Mouse (Mus musculus) ZHBTc4 (cell line): ENCODE measurements at regions not wholly inside any gene's neighbourhood (a gene's known extent, or its start where the extent isn't known, plus 50 kb on each side); places are given as distances from the start of the nearest gene placed in this dataset.
A peak's percentile ranks its signal among the peaks of the same experiment; 100 is the strongest.

Experiments used
- DNase-seq: peaks from one replicate; pipeline ENCODE4 v3.0.0-alpha.2; 2011; ENCODE audit warnings: low read depth, low spot score

DNA sequence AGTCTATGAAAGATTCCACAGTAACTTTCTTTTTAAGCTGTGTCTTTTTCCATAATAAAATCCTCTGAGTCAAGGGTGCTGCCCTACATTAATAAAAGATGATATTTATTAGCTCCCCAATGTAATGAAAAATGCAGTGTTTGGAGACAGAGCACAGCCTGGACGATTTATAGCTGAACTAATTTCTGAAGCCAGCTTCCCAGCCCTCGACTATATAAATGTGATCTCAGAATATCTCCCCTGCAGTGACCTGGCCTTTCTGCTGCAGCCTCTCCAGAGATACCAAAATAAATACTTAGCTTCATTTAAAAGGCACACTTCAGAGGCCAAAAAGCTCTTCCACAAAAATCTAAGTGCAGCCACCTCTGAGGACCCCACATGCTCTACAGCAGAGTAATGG lies 534.7 kb downstream of the Zfp619 start:
- no peak for DNase-seq

DNA sequence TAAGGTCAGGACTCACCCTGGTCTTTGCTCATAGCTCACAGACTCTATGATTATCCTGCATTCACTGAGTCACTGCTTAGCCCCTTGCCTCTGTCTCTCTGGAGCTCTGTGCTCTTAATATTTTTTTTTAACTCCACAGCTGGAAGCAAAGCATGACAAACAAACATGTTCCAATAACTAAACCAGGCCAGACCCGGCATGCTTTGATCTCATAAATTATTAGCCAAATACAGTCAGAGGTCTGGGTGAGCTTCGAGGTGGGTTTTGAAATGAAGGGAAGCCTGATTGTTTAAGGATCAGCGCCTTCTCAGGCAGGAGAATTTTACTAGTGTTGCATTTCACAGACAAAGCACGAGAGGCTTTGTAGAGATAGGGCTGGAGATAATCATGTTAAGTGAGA lies 541.3 kb downstream of the Zfp619 start:
- DNase-seq: no peak

DNA sequence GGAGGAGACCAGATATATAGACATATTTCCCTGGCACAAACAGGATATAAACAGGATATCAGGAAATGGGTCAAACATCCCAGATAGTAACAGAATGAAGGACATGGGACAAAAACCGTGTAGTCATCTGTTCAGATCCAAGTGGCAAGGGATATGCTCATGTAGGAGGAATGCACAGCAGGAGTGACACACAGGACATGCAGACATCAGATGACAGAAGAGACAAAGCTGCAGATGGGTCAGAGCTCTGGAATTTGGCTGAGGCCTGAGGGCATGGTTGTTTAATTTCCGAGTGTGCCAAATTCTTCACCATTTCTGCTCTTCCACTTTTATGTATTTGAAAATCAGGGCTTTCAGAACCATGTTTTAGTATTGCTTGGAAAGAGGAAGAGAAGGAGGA lies 547.1 kb downstream of the Zfp619 start:
- DNase-seq: no peak

DNA sequence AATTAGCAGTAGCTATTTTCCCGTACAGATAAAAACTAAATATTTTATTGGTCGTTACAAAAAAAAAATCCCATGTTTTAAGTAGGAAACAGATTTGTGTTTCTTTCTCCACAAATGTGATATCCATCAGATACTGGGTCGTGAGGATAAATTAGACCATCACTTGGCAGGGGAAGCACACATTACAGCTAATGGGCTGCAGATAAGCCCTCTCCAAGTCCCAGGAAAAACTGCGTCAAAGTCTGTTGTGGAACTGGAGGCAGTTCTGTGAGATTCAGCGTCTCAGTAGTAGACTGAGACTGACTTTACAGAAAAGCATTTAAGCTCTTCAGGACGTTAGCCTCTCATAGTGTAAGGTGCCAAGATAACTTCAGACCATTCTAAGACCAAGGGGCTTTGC lies 548.0 kb downstream of the Zfp619 start:
- DNase-seq: no peak

DNA sequence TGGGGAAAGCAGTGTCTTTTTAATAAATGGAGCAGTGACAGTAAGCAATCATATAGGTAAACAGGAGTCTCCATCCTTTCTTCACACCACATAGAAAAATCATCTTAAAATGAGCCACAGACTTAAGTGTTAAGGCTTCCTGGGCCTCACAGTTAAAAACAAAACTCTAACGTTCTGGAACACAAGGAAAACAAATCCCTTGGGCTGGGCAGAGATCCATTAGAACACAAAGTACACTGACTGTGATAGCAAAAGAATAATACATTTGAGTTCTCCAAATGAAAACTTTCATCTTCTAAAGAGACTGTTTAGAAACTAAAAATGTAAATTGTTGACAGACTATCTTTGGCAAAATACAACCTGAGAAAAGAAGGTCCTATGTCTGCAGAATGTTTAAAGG lies 549.8 kb downstream of the Zfp619 start:
- no peak for DNase-seq

DNA sequence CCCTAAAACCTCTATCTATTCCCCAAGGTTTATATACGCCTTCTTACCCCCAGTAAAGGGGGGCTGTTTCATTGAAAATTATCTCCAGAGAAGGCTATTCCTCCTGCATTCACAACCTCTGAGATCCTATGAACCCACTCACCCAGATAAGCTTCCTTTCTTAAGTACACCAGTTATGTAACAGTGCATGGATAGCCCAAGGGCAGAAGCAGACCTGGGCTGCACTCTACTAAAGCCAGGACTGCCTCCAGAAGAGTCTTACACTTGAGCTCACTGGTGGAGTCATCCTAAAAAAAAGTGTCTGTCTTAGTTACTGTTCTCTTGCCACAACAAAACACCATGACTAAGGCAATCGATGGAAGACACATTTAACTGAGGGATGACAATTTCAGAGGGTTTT lies 553.7 kb downstream of the Zfp619 start:
- DNase-seq: no peak

DNA sequence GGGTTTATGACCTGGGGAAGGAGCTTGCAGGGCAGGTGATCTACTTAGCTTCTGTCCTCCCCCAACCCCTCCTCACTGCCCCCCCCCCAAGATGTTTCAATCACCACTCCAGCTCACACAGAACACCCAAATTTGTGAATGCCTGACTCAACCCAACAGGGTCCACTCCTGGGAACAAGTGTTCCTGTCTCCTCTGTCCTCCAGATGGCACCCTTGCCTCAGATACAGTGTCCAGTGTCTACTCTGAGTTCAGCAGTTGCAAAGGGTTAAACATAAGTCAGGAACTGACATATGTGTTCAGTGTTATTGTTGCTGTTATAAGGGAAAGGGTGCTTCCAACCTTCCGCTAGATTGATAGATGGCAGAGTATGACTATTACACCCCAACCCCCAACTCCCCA lies 554.9 kb downstream of the Zfp619 start:
- DNase-seq: no peak

DNA sequence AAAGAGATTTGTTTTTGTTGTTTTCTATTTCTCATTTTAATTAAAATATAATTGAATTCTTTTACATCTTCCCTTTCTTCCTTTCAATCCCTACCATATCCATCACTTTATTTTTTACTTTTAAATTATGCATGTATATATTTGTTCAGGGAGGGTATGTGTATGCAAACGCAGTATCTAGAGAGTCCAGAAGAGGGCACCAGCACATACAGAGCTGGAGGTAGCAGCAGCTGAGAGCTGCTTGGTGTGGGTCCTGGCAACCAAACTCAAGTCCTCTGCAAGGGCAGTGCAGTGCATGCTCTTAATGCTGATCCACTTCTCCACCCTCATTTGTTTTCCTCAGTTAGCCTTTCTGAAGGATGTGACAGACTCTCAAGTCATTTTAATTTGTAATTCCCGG lies 568.7 kb downstream of the Zfp619 start:
- DNase-seq: peak; percentile 45

DNA sequence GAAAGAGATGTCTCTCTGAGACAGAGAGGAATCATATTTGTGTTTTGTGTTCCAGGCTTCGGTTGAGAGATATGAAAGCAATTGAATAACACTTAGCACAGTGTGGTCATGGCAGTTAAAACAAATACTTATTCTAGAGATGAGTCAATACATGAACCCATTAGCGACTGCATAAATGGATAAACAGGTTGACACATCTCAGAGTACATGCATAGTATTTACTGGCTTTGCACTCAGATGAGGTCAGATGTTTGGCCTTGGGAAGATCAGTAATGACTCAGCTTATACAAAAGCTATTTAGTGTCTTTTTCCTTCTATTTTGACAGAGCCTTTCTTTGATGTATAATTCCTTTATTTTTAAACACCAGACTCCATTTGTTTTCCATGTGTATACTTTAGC lies 579.5 kb downstream of the Zfp619 start:
- DNase-seq: no peak

DNA sequence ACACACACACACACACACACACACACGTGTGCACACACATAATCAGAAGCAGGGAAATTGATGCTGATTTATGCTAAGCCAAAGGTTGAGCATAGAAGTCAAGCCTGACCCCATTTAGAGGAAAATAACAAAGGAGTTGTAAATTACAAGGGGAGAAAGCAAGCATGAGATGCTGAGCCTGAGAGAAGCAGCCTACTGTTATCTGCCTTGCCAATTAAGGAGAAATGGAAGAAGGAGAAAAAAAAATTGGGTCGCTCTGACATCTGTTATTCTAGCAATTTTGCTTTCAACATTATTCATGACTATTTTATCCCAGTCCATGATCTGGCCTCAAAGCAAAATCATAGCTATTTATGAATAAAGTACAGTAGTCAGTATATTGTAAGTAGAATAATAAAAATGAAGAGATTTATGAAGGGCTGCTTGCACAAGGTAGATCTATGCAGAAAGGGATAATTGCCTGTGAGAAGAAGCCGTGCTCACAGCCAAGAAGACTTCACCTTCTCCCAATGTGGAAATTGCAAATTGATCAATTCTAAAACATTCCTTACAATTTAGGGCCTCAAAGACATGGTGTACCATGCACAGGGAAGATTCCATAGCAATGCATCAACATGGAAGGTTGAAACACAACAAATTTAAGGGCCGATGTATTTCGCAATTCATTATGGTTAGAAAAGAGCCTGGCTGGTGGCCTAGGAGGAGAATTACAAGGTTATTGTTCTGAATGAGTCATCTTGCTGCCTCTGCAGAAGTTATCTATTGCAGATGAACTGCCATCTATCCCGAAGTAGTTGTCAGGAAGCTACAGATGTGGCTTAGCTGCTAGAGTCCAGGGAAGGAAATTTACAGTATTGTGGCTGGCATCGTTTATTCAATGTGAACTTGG lies 585.7 kb downstream of the Zfp619 start:
- no peak for DNase-seq

DNA sequence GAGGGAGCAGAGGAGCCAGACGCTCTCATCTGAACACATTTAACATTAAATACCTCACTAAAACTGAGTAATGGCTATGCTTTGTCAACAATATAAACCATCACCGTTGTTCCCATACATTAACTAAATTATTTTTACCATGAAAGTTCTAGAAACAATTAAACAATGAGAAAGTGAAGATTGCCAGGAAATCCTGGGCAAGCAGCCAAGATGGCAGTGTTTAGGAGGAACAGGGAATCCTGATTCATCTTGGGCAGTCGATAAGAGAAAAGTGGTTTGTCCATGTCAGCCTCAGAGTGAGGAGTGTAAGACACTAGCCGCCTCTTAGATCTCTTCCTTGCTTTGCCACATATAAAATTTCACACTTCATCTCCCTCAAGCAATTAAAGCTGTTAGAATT lies 625.3 kb downstream of the Zfp619 start:
- no peak for DNase-seq

DNA sequence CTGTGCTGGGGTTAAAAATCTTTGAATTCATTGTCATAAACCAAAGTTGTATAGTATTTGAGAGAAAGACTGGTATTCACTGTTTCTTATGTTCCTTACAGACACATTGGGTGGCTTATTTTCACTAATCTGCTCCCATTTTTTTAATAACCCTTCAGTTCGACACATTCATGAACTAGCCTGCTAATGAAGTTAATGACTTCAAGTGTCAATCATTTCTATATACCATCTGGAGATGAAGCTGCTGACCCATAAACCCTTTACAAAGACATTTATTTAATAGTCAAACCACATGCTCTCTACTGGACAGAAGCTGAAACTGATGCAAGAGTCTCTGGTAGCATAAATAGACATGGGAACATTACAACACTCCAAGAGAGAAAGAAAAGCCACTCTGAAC lies 626.9 kb downstream of the Zfp619 start:
- no peak for DNase-seq

DNA sequence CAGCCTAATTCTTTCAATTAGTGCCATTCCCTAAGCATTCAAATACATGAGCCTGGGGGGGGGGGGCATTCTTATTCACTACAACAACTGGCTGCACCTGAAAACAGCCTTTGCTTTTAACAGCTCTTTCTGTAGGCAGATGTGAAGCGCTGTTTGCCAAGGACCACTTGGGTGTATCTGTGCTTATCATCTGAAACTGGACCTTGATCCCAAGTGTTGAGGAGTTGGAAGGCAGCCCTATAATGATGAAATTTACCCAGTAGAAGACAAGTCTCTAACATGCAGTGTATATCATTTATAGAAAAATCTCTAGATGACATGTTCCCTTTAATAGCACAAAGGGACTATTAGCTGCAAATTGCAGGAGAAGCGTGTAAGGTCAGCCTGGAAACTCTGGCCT lies 660.0 kb downstream of the Zfp619 start:
- DNase-seq: no peak

DNA sequence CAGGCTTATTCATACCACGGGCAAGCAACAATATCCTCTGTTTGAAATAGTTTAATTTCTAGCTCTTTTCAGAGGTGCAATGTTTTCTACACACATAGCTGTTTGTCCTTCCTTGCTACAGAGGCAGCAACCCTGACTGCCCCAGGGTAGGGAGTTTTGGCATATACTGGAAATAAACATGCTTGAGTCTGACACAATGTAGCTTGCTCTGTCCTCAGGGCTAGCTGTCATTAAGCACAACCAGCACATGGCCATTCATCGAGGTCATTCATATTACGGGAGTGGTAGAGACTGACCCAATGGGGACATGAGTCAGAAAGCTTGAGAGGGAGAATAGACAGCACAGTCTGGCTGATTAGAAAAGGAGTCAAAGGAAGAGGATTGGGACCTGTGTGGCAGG lies 677.8 kb downstream of the Zfp619 start:
- DNase-seq: no peak

DNA sequence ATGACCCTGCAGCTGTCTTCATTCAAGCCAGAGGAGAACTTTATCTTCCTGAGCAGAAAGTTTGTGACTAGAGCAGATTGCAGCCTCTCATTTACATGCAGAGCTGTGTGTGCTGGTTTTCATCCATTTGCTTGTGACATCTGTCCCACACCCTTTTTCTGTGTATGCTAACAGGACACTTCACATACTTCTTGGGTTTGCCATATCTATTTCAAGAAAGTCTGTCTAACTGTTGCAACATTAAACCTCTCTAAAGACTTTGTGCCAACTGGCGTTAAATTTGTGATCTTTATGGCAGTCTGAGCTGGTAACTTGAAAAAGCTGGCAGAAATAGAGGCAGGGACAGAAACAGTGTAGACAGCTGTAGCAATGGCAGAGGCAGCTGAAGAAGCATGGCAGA lies 685.0 kb downstream of the Zfp619 start:
- no peak for DNase-seq

DNA sequence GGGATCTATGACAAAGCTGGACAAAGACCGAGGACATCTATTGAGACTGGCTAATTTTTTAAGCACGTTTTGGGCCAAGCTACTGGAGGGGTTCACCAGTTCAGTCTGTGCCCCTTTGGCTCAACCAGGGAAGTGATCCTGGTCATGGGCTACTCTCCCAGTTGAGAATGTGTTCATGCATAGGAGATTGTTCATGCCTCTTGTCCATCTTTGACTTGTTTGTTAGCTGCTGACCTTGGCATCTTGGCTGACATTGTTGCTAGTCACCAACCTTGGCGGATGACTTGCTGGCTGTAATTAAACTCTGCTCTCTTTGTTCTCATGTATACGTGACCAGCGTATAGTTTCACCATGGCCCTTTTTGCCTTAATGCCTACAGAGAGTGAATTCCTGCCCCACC lies 686.2 kb upstream of the Vstm2b start:
- DNase-seq: no peak

DNA sequence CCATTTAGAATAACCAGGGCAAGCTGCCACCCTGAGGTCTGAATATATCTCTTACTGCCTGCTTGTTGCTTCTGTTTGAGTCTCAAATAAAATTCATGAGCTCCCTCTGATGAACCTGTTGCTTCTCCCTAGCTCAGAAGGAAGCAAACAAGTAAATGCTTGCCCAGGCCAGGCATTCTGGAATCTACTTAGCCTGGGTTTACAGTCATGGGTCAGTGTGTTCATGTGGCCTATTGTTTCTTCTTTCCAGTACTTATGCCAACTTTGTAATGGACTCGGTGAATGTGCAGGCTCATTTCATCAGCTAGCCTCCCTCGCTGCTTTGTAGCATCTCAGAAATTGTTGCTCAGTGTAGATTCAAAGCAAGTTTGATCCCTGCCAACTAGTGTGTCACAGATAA lies 685.6 kb upstream of the Vstm2b start:
- no peak for DNase-seq

DNA sequence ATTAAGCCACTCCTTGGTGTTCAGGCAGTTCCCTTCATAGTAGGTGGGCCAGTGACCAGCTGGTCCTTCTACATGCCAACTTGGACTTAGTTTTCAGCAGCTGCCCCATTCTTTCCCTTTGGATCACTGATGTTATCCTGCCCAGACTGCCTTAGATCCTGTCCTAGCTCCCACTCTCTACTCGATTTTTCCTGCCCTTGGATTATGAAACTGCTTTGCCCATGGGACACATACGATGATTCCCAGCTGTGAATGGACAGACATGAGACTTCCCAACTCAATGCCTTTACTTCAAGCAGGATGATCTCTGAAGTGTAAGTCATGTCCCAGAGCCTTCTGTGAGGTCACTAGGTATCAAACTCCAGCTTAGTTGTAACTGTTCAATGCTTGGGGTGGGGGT lies 684.5 kb upstream of the Vstm2b start:
- no peak for DNase-seq

DNA sequence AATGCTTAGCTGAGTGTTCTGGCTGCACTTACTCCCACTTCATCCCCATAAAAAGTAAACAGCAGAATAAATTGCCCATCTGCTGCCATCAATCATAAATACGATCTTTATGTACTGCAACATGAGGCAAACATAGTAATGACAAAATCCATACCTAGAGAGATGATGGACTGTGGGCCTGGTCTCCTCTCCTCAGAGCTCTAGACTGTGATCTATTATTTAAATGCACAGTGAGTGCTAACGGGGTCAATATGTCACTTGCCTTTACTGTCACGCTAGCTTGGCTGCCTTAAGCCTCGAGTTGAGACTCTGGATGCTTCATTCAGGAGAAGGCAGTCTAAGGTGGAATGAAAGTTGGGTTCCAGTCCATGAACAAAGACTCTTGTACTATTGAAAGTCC lies 683.7 kb upstream of the Vstm2b start:
- DNase-seq: no peak

DNA sequence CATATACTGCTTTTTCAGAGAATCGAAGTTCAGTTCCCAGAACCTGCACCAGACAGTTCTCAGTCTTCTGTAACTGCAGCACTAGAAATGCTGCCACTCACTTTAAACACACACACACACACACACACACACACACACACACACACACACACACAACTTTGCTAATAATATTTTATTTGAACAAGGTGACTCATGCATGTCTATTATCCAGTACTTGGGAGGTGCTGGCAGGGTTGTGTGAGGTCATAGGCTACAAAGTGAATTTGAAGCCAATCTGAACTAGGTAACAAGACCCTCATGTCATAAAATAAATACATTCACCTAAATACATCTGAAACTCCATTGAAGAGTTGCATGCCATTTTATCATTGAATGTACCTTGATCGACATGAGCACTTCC lies 682.9 kb upstream of the Vstm2b start:
- DNase-seq: no peak

DNA sequence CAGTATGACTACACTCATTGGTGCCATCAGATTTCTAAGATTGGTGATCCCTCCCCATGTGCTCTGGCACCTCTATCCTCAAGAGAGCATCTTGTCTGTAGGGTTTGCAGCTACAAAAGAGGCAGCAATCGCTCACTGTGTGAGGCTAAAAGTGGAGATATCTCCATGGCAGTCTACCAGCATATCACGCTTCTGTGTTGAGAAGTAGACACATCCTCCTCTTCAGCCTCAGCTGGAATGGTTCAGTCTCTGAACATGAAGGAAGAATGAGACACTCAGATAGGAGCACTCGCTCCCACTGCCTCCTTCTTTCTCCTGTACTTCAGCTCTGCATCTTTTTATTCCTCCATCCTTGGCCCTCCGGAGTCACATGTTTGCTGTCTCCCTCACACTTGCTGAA lies 677.6 kb upstream of the Vstm2b start:
- no peak for DNase-seq

DNA sequence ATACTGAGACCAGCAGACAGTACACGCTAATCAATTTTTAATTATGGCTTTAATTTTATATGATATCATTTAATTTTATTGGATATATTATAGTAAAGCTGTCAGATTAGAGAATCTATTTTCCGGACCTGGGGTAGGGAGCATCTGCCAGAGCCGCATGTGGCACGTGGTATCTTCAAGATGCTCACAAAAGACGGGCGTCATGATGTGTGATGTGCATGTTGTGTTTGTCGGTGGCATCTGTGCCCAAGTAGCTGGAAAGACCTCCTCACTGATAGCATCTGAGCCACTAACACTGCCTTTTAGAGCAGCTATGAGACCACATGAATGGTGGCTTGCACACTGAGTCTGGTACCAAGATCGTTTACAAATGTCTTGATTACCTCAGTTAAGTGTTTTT lies 652.9 kb upstream of the Vstm2b start:
- DNase-seq: no peak

DNA sequence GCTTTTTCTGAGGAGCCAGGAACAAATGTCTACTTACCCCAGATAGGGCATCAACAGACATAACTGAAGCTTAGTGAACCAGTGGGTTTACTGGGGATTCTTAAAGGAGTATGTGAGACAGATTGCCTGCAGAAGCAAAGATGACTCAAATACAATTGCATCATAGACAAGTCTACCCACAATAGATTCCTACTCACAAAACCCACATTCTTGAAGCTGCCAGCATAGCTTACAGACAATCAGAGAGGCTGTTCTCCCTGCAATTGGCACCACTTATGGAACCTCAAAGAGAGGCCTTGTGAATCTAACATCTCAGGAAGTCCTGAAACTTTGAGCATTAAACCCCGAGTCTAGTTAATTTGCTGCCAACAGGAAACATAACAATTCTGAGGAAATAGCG lies 649.6 kb upstream of the Vstm2b start:
- no peak for DNase-seq

DNA sequence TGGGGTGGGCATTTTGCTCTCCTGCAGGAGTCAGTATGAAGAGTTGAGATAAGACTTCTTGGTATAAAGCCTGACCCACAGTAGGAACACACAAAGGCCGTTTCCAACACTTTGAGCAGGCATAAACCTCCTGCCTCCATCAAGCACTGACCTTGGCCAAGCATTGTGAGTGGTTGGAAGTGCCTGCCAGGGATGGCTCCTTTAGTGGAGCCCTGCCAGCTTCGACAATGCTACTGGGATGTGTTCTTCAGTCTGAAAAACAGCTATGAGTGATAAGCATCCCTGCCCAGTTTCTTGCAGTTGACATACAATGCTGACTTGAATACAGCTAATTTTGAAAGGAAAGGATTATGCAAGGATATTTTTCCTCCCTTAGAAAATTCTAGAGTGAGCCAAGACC lies 644.6 kb upstream of the Vstm2b start:
- no peak for DNase-seq
